Mouse (Mus musculus) liver, adult 2 months (tissue): Measurements from ENCODE around the gene Proser3.
"Not testable (repeated sequence)": the region's sequence is repeated elsewhere in the genome, so short reads cannot be mapped to it uniquely, and the experiment has no call there.

Experiments
- CTCF ChIP-seq: fragments of 200-500 bp; IDR thresholded peaks from 2 replicates; pipeline ENCODE4 v1.5.1; 2011; ENCODE audit warnings: low read depth, low read length, control low read depth
- POLR2A ChIP-seq: fragments of 200-500 bp; IDR thresholded peaks from 2 replicates; pipeline ENCODE4 v1.6.1; 2011; ENCODE audit warnings: low read length, control low read depth; ENCODE audit not compliant: insufficient read depth; ENCODE audit errors: extremely low read depth

GRCm38 (mm10) chr7:30495506-30496042 is 56.5 kb downstream of the Proser3 start:
- not testable (repeated sequence) for TF ChIP-seq CTCF, POLR2A
